19 mouse cellular contexts compared by ENCODE assay signal in genomic region chr12:84532830-84533199, GRCm38 (mm10). TPM values are rescaled to one million over a fixed set of nuclear protein-coding genes. Genes with fewer than 3 reads are reported as not detected.
DNase-seq lines count a peak whose midpoint lies in the region; ATAC-seq and TF ChIP-seq lines count a peak whose summit lies in the region.
"Had no signal": no experiment of that assay in that cellular context is flagged by ENCODE, and none has a peak within 500 bp of the region (broad histone marks: within the 10 kb centered on the region; RNA-seq: fewer than 3 reads in every experiment).

No protein-coding gene starts in this region.

- H3K9me3 ChIP-seq in neural tube, embryonic 11.5 days (ENCODE audit: control insufficient read depth, low read length) = no peaks in the 10 kb centered on the region
- no peaks in the 10 kb centered on the region for H3K9me3 ChIP-seq in neural tube, embryonic 15.5 days (replicated peaks)
- H3K9me3 ChIP-seq in forebrain, embryonic 16.5 days (ENCODE audit: control insufficient read depth, low read length) = no peaks in the 10 kb centered on the region
- H3K9me3 ChIP-seq in limb, embryonic 12.5 days = no peaks in the 10 kb centered on the region
- H3K9me3 ChIP-seq in stomach, postnatal 0 days (ENCODE audit: control insufficient read depth, low read length) = no peaks in the 10 kb centered on the region
- H3K9me3 ChIP-seq: neural tube, embryonic 12.5 days; stomach, embryonic 15.5 days had no signal

- no peak for TF ChIP-seq EP300 in stomach, postnatal 0 days (optimal IDR thresholded peaks at IDR 0.05)

- no peak overlapping the region for H3K4me2 ChIP-seq in neural tube, embryonic 11.5 days (ENCODE audit: low read depth)
- H3K4me2 ChIP-seq in neural tube, embryonic 15.5 days = no peak overlapping the region
- no peak overlapping the region for H3K4me2 ChIP-seq in forebrain, embryonic 16.5 days (ENCODE audit: low read length)
- no peak overlapping the region for H3K4me2 ChIP-seq in limb, embryonic 12.5 days
- H3K4me2 ChIP-seq in stomach, postnatal 0 days (replicated peaks; ENCODE audit: low read depth) = no peak overlapping the region
- H3K4me2 ChIP-seq: neural tube, embryonic 12.5 days; stomach, embryonic 15.5 days had no signal

- WGBS in neural tube, embryonic 11.5 days = 73% methylated on average over 8 of the region's 8 CpGs
- 70% methylated on average over 8 of the region's 8 CpGs for WGBS in neural tube, embryonic 15.5 days
- WGBS in forebrain, embryonic 16.5 days = 17% methylated on average over 8 of the region's 8 CpGs
- WGBS in limb, embryonic 12.5 days = 85% methylated on average over 8 of the region's 8 CpGs
- 94% methylated on average over 8 of the region's 8 CpGs for WGBS in stomach, postnatal 0 days

- H3K36me3 ChIP-seq in neural tube, embryonic 11.5 days (ENCODE audit: control insufficient read depth, insufficient read depth, low read length) = no peaks in the 10 kb centered on the region
- H3K36me3 ChIP-seq in neural tube, embryonic 15.5 days = no peaks in the 10 kb centered on the region; the same call in 1 of the 2 replicates
- no peaks in the 10 kb centered on the region for H3K36me3 ChIP-seq in forebrain, embryonic 16.5 days (ENCODE audit: control insufficient read depth, insufficient read depth)
- H3K36me3 ChIP-seq in limb, embryonic 12.5 days = peaks cover 32% of the 10 kb centered on the region; the same call in 1 of the 2 replicates
- H3K36me3 ChIP-seq in stomach, postnatal 0 days (ENCODE audit: control insufficient read depth, insufficient read depth, low read length) = peaks cover 5% of the 10 kb centered on the region; the same call in 1 of the 2 replicates
- H3K36me3 ChIP-seq: neural tube, embryonic 12.5 days had no signal

- 0 out of 2 replicates have a peak, but pooled peaks have one; percentile 31 for ATAC-seq in neural tube, embryonic 11.5 days (ENCODE audit: insufficient read depth, low FRiP score, low TSS enrichment)
- ATAC-seq in neural tube, embryonic 15.5 days (ENCODE audit: low FRiP score) = no peak
- ATAC-seq in forebrain, embryonic 16.5 days = no peak
- no peak for ATAC-seq in limb, embryonic 12.5 days (ENCODE audit: insufficient number of reproducible peaks, insufficient read depth, low FRiP score, low TSS enrichment, low read depth)
- ATAC-seq in stomach, postnatal 0 days (ENCODE audit: low FRiP score, low TSS enrichment) = no peak
- ATAC-seq: activated CD4-positive, CD25-positive, alpha-beta regulatory T cell, adult 4 months had no signal

- H3K4me3 ChIP-seq in neural tube, embryonic 11.5 days (ENCODE audit: low read depth, low read length) = no peak overlapping the region
- H3K4me3 ChIP-seq in neural tube, embryonic 15.5 days (replicated peaks) = no peak overlapping the region
- H3K4me3 ChIP-seq in forebrain, embryonic 16.5 days (replicated peaks; ENCODE audit: low read length) = no peak overlapping the region
- no peak overlapping the region for H3K4me3 ChIP-seq in limb, embryonic 12.5 days (replicated peaks)
- H3K4me3 ChIP-seq in stomach, postnatal 0 days (ENCODE audit: low read depth, low read length) = no peak overlapping the region
- H3K4me3 ChIP-seq: heart, adult 2 months; neural tube, embryonic 12.5 days; stomach, embryonic 15.5 days had no signal

- no peak overlapping the region for H3K9ac ChIP-seq in neural tube, embryonic 11.5 days (ENCODE audit: low read length)
- no peak overlapping the region for H3K9ac ChIP-seq in neural tube, embryonic 15.5 days (replicated peaks)
- H3K9ac ChIP-seq in forebrain, embryonic 16.5 days (replicated peaks; ENCODE audit: low read depth, low read length) = no peak overlapping the region
- H3K9ac ChIP-seq in limb, embryonic 12.5 days (replicated peaks) = no peak overlapping the region
- H3K9ac ChIP-seq in stomach, postnatal 0 days (ENCODE audit: low read length) = no peak overlapping the region
- H3K9ac ChIP-seq: neural tube, embryonic 12.5 days; stomach, embryonic 15.5 days had no signal

- TF ChIP-seq CTCF in stomach, postnatal 0 days (IDR thresholded peaks at IDR 0.05; ENCODE audit: low read depth) = no peak

- DNase-seq in neural tube, embryonic 11.5 days (ENCODE audit: low spot score) = no peak
- DNase-seq in stomach, postnatal 0 days (ENCODE audit: low spot score) = peak; percentile 9
- no peak for DNase-seq in lung, postnatal 4 days
- no peak for DNase-seq in layer of hippocampus, adult 8-10 months (ENCODE audit: low spot score in 2 of 2)
- no peak for DNase-seq in ovary, postnatal 36 days (ENCODE audit: low spot score)
- DNase-seq: heart, adult 2 months; kidney, adult 2 months; right cerebral cortex, postnatal 14 days had no signal

- H3K27ac ChIP-seq in neural tube, embryonic 11.5 days (ENCODE audit: low read depth, low read length) = no peak overlapping the region
- no peak overlapping the region for H3K27ac ChIP-seq in neural tube, embryonic 15.5 days (replicated peaks)
- H3K27ac ChIP-seq in forebrain, embryonic 16.5 days (ENCODE audit: low read length) = peak overlapping the region; percentile 52
- H3K27ac ChIP-seq in limb, embryonic 12.5 days = peak overlapping the region; percentile 45; the same call in 1 of the 2 replicates
- no peak overlapping the region for H3K27ac ChIP-seq in stomach, postnatal 0 days (replicated peaks)
- H3K27ac ChIP-seq: heart, adult 2 months; macrophage; neural tube, embryonic 12.5 days; stomach, embryonic 15.5 days had no signal

- H3K4me1 ChIP-seq in neural tube, embryonic 11.5 days (ENCODE audit: control insufficient read depth, insufficient read depth, low read length) = peaks cover 9% of the 10 kb centered on the region
- peaks cover 22% of the 10 kb centered on the region for H3K4me1 ChIP-seq in neural tube, embryonic 15.5 days
- H3K4me1 ChIP-seq in forebrain, embryonic 16.5 days (replicated peaks; ENCODE audit: control insufficient read depth, insufficient read depth, low read length) = peaks cover 24% of the 10 kb centered on the region
- H3K4me1 ChIP-seq in limb, embryonic 12.5 days (replicated peaks) = peaks cover 19% of the 10 kb centered on the region
- H3K4me1 ChIP-seq in stomach, postnatal 0 days (replicated peaks; ENCODE audit: control insufficient read depth, insufficient read depth) = no peaks in the 10 kb centered on the region
- H3K4me1 ChIP-seq: stomach, embryonic 15.5 days had no signal

- no peaks in the 10 kb centered on the region for H3K27me3 ChIP-seq in neural tube, embryonic 11.5 days (ENCODE audit: control insufficient read depth, insufficient read depth, low read length)
- peaks cover 30% of the 10 kb centered on the region for H3K27me3 ChIP-seq in neural tube, embryonic 15.5 days (replicated peaks)
- H3K27me3 ChIP-seq in forebrain, embryonic 16.5 days (replicated peaks; ENCODE audit: control insufficient read depth, insufficient read depth, low read length) = no peaks in the 10 kb centered on the region
- H3K27me3 ChIP-seq in limb, embryonic 12.5 days = no peaks in the 10 kb centered on the region
- H3K27me3 ChIP-seq in stomach, postnatal 0 days (ENCODE audit: control insufficient read depth, insufficient read depth, low read length) = no peaks in the 10 kb centered on the region
- H3K27me3 ChIP-seq: stomach, embryonic 15.5 days had no signal

RNA-seq across cellular contexts. Expression of gene Vsx2, which starts 36.7 kb away (rescaled TPM):
- 7.3 and 7.4 TPM in 2 replicates for polyA plus RNA-seq in neural tube, embryonic 11.5 days (2014; fragmentation: Nextera tagmentation; extraction: Ambion mirVana)
- 5.7 and 6.0 TPM in 2 replicates for polyA plus RNA-seq in neural tube, embryonic 15.5 days (2015; fragmentation: Nextera tagmentation; extraction: Ambion mirVana)
- polyA plus RNA-seq in forebrain, embryonic 16.5 days (2015; fragmentation: Nextera tagmentation; extraction: Ambion mirVana) = 0.06 and 0.10 TPM in 2 replicates
- 0.13 and 0.24 TPM in 2 replicates for polyA plus RNA-seq in limb, embryonic 12.5 days (2016; fragmentation: Nextera tagmentation; extraction: Ambion mirVana)
- not detected in 2 replicates for polyA plus RNA-seq in stomach, postnatal 0 days (2015; fragmentation: Nextera tagmentation; extraction: Ambion mirVana)
- total RNA-seq in layer of hippocampus, adult 8-10 months (2022) = under 1 TPM; 0.17 to 0.37 (median 0.24) TPM
- total RNA-seq: heart, adult 2 months; heart, postnatal 25 days had no signal
- polyA plus RNA-seq: activated CD4-positive, CD25-positive, alpha-beta regulatory T cell, adult 4 months; C2C12; heart, adult 2 months; kidney, adult 2 months; large intestine, adult 2 months; liver, embryonic 16.5 days; macrophage; stomach, embryonic 15.5 days had no signal

Comparison
In these comparisons a context has a peak if more than half of its experiments do, and no peak if none do; other contexts are left out.
1. H3K27ac ChIP-seq: peak in forebrain, embryonic 16.5 days (single experiment) and limb, embryonic 12.5 days (single experiment); none in neural tube, embryonic 11.5 days (single experiment), neural tube, embryonic 15.5 days (single experiment) and stomach, postnatal 0 days (single experiment).